Mouse (Mus musculus): Measurements from ENCODE around the gene Msln. TPM values are rescaled to one million over a fixed set of nuclear protein-coding genes. Genes with fewer than 3 reads are reported as not detected.
"Not testable (repeated sequence)": the region's sequence is repeated elsewhere in the genome, so short reads cannot be mapped to it uniquely, and the experiment has no call there.

Gene Msln
- total RNA-seq, 1 experiment from 2014 or later = 2.2 TPM

DNA sequence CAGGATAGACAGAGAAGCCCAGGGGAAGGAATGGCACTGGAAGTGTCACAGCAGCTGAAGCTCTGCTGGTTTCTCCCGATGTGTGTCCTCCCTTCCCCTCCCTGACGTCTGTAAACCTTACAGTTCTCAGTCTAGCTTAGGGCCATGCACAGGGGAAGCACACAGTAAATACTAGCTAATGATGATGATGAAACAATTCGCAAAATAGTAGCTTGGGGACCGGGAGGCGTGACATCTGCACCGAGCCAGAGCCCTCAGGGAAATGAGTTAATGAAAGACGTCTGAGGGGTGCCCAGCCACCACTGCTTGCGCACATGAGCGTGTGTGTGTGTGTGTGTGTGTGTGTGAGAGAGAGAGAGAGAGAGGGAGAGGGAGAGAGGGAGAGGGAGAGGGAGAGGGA, 15.2 kb upstream of the Msln start:
- DNase-seq = no peak

DNA sequence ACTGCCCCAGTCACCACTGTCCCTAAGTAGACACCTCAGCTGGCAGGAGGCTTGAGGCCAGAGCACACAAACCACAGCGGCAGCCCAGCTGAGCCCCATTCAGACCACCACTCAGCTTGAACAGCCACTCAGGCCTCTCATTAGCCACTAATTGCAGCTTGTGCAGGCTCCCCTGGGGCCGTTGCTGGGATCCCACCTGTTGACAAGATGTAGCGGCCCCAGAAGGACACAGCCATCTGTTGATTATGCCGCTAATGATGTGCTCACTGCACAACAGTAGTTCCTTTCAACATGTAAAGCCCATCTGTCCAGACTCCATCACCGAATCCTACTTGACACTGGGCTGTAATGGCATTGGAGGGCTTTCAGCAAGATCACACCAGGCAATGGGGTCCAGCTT, 11.7 kb upstream of the Msln start:
- DNase-seq = no peak

DNA sequence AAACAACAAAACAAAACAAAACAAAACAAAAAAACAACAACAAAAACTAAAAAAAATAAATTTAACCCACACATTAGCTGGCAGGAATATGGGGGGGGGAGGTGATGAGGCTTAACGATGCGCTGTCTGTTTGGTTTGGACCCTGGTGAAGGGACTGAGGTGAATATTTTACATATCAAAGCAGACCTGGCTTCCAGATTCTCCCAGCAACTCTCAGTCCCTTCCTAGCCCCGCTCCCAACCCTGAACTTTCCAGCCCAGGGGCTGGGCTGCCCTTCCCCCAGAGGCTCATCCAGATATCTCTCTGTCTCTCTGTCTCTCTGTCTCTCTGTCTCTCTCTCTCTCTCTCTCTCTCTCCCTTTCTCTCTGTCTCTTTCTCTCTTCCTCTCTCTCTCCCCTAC, 8.4 kb upstream of the Msln start:
- DNase-seq = no peak

DNA sequence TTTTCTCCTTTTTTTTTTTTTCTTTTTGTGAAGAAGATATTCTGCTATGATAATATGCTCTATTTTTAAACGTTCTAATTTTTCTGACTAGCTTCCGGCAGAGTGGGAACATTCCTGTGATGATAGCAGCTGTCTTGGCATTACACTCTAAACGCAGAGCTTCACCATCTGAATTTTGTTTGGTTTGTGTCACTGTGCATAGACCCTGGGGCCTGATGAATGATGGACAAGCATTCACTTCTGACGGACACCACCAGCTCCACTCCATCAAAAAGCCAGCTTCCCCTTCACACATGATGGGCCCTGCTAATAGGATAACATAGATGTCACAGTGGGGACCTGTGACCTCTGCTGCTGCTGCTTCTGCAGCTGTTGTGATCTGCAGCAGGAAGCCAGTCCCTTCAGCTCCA, 7.4 kb upstream of the Msln start:
- no peak for DNase-seq

DNA sequence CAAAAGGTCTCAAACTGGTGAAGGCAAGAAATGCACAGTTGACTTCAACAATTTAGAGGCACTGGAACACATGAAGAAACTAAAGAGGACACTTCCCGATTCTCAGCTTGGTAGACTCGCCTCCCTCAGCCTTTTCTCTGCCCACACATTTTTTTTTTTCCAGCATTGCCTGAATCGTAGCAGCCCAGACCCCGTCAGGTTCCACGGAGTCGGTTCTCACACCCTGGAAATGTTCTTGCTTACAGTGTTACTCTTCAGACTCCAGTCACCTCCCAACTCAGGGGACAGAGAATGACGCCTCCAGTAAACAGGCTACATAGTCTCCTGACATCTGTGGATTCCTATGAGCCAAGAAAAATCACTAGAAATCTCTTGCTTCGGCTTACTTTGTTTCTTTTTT, 6.0 kb upstream of the Msln start:
- no peak for DNase-seq

DNA sequence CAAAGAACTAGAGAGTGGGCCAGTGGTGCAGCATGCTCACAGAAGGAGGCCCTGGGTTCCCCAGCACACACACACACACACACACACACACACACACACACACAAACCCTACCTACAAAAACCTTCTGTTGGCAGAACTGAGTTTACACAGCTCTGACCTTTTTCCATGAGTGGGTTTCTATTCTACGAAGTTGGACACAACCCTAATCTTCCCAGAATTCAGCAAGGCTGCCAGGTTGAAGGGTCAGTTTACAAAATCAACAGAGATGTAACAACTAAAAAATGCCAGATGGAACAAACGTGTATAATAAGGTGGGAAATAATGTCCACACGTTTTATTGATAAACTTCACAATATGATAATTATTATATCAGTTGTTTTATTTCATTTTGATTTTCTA, 3.5 kb upstream of the Msln start:
- DNase-seq = no peak

DNA sequence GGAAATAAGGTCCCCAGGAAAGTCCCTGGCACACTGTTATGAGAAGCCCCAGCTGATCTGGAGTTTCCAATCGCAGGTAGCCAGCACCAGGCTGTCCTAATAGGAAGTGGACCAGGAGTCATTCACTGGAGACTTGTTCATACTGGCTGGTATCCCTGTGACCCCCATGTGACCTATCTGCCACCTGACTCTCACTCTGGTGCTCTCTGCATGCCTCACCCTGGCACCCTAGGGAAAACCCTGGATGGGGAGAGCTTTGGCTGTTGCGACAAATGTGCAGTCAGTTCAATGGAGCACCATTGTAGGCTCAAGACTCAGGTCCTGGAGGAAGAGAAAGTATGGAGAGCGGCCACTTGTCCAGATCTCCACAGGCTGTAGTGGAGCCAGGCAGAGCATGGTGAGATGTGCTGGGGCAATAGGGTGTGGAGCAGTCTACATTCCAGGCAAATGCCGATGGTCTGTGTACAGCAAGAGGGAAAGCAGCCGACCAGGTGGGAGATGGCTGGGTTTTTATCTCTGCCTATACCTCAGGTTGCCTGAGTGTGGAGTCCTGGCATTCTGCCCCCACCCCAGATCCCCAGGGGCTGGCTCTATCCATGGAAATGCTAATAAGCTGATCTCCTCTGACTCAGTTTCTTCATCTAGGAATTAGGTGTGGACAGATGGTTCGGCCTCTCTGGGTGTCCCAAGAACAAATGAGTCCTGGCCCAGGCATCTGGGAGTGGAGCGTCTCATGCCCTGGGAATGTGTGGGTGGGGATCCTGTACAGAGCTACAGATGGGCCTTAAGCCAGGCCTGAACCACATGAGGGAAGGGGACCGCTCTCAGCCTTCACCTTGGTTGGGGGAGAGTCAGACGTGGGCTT, 2.4 kb upstream of the Msln start:
- DNase-seq = no peak

DNA sequence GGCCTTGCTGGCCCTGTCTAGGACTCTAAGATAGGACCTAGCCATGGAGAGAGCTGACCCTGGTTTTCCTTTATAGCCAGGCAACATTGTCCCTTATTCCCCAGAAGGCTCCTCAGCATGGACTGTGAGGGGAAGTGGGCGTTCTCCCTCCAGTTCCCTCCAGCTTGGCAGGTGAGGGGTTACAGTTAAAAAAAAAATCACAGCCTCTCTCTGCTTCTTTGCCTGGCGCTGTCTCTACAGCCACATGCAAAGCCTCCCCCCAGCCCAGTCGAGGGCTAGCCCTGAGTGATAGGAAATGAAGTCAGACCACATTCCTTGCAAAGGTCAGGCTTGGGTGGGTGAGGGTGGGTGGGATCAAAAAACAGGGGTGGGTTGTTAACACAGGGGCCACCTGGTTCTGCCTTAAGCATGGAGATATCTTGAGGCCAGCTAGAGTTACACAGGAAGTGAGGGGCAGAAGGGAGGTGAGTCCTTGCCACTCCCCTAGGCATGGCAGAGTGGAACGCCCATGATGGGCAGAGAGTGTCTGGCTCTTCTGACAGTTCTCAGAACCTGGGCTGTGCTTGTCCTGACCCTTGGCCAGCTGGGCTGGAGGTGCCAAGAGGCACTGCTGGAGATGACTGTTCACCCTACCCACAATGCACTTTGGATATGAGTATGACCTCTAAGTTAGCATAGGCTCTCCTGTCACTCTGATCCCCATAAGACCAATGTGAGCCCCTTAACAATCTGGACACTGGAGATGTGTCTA, 1.6 kb upstream of the Msln start:
- no peak for DNase-seq

DNA sequence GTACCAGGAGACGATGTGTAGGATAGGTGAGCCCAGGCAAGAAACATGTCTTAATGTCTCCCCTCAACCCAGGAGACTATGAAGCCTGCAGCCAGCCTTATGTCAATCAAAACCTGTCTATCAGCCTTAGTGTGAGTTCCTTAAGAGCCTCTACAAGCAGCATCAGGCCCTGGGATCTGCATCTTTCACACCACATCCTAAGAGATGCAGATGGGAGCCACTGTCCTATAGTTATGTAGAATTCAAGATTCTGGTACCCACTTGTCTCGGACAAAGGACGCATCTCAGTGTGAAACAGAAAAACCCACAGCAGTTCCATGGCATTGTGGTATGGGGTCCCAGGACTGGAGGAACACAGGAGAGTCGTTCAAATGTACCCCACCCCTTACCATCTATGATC, 908 bp upstream of the Msln start:
- no peak for DNase-seq

DNA sequence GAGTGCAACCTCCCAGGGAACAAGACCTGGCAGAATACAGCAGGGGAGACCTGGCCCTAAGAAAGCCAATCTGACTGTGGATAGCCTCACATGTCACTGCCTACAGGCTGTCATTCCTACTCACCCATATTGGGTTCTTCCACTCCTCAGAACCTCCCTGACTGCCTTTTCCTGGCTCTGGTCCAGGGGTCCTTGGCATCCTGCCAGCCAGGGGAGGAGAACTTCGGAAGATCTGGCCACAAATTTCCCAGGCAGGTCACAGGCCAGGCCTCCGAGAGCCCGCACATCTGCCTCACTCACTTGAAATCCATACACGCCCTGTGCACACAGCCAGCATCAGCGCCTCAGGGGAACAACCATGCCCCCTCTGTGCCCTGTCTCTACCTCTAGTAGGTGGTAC, 2.7 kb downstream of the Msln start:
- DNase-seq = peak; percentile 79

DNA sequence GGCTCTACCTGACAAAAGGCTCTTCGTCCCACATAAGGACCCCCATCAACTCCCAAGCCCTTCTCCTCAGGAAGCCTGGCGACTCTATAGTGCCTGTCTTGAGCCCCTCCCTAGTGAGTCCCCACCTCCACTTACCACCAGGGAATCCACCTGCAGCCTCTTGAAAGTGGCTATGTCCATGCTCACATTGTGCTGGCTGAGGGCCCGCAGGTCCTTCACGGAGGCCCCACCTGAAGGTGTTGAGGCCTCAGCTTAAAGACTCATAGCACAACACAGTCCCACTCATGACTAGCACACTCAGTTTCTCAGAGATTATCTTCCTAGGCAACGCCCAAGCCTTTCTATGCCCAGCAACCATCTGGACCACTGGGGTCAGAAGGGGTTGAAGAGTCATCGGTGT, 4.9 kb downstream of the Msln start:
- no peak for DNase-seq

DNA sequence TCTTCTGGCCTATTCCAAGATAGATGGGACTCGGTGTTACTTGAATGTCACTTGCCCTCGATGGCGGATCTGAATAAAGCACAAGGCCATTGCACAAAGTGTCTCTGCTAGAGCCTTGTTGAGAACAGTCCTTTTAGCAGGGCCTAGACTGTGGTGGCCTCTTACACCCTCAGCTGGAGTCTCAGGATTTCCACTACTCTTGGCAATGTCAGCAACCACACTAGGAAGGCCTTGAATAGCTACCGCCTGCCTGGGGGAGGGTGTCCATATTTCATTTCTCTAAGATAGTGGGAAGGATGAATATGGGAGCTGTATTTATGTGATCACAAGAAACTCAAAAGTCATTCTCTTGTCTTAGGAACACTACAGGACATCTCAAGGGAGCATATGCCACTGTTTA, 5.9 kb downstream of the Msln start:
- no peak for DNase-seq

DNA sequence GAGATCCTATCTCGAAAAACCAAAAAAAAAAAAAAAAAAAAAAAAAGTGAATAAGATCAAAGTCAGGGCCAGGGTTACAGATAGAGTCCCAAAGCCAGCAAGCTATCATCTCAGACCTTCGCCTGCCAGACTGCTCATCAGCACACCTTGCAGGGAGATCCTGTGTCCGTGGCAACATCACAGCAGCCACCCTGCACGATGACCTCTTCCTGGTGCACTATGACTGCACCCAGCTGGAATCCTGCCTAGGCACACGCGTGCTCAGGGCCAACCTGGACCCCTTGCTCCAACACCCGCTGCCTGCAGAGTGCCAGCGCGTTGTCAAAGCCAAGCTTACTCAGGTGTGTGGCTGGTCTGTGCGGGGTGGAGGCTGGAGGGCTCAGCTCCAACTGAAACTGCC, 9.9 kb downstream of the Msln start:
- DNase-seq = no peak

DNA sequence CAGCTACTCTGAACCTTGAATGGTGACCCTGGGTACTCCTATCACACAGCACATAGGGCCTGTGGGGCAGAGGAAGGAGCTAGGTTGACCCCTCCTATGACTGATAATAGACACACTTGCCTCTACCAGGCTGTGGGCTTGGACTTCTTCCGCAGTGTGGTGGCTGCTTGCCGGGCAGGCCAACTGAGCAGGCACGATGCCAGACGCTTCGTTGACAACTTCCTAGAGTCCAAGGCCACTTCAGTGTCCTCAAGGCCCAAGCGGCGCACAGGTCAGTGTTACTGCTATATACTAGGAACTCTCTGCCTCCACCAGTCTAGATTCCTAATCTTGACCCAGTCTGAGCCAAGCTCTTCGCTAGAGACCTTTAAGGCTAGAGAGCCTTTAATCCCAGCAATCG, 10.3 kb downstream of the Msln start:
- DNase-seq = peak; percentile 75

DNA sequence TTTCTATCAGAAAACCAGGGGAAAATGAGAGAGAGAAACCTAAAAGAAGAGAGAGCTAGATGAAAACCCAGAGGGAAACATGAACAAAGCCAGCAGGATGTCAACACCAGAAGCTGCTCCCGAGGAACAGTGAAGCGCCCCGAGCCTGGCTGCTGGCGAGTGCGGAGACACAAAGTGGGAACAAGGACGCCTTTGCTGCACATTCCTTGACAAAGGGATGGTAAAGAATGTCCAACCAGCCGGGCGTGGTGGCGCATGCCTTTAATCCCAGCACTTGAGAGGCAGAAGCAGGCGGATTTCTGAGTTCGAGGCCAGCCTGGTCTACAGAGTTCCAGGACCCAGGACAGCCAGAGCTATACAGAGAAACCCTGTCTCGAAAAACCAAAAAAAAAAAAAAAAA, 12.7 kb downstream of the Msln start:
- DNase-seq = not testable (repeated sequence)

DNA sequence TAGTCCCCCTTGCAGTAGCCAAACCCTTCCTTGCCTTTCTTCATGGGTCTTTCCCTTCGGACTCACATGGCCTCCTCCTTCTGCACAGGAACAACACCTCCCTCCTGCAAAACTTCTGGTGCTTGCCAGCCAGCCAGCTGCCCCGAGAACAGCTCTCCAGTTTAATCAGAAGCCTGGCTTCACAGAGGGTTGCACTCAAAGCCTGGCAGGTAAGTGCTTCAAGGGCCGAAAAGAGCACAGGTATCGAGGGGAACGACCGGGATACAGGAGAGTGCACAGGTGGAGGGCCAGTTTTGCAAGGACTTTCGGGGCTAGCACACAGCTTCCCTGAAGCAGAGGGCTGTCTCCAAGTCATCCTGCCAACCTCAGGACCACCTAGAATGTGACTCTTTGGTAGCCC, 15.3 kb downstream of the Msln start:
- no peak for DNase-seq

DNA sequence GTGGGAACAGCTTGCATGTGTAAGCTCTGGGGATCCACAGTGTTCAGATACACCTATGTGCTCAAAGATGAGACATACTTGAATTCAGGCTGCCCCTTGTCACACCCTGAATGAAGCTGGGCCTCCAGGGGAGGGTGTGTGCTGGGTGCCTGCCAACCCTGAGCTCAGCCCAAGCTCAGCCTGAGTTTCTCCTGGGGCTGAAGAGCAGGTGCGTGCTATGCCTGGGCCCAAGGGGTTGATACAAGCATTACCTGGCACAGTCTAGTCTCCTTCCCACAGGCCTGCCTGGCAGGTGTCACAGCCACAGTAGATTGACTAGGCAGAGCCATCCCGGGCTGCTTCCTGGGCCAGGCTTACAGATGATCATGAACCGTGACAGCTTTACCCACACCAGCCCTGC, 18.4 kb downstream of the Msln start, which contains the start of gene Mslnl:
Mslnl (plus strand) TSS at position 298 of the 400 bp plus-strand sequence.
- DNase-seq = no peak

DNA sequence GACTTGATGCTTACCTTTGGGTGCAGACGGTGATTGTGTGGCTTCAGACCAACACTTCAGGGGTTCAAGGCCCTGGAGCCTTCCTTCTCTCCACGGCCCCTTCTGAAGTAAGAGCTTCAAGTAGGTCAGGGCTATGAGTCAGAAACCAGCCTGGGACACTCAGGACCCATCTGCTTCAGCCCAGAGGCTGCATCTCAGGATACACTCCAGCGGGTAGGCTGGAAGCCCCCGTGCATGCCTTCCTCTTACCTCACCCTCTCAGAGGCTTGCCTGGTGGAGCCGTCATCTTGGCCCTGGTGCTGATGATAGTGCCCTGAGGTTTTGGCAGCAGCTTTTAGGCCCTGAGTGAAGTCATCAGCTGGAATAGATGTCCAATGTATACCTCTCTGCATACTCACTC, 18.9 kb downstream of the Msln start:
- DNase-seq = no peak

DNA sequence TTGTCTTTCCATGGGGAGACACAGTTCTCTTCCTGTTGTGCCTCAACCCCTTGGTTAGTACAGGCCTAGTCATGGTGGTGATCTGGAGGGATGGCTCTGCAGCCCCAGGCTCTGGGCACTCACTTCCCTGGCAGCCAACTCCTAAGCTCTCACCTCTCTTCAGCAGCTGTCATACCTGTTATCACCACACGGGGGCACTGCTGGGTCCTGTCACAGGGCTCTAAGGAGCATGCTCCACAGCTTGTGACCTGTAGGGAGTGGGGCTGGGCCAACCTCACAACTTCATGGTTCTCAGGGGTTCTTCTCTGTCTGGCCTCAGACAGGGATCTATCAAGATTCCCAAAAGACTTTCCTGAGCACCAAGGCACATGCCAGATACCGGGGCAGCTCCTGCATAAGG, 22.1 kb downstream of the Msln start:
- DNase-seq = peak; percentile 85

DNA sequence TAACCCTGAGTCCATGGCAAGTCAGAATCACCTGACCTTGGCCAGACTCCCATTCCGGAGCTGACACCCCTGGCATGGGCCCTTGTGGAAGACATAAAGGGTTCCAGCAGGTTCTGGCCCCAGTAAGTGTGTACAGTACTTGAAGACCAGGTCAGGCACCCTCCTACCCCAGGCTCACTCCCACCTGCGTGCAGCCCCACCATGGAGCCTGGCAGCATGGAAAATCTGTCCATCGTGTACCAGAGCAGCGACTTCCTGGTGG, 26.2 kb downstream of the Msln start:
- no peak for DNase-seq

DNA sequence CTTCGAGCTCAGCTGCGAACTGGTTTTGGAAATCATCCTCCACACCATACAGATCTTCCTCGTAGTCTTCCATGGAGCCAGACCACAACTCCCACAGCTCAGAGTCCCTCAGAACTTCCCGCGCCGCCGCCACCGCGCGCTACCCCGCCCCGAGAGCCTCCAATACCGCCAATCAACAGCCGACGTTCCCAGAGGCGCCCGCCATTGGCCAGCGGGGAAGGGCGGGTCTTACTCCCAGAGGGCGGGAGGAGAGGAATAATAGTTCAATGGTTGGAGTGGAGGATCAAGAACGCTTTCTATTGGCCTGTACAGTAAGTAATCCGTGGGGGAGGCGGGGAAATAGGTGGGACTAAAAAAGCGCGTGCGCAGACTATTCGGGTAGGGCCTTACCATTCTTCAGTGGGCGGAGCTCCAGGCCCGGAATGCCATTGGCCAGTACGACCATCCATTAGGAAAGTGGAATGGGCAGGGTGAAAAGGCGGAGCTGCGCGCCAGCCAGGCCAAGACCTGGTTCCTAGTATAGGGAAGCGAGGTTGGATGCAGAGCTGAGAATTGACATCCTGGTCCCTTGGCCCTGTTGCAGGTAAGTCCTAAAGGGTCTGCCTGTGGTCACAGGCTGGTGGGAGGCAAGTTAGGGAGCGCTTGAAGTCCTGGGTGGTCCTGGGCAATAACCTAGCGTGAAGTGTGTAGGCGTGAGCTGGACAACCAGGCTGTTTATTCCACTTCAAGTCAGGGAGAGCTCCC, 26.7 kb downstream of the Msln start, which contains the start of the genes Chtf18 and Rpusd1:
Chtf18 (minus strand) TSS at position 155 of the 744 bp plus-strand sequence.
Rpusd1 (plus strand) TSS at position 406 of the 744 bp plus-strand sequence.
- peak; percentile 98 for DNase-seq

DNA sequence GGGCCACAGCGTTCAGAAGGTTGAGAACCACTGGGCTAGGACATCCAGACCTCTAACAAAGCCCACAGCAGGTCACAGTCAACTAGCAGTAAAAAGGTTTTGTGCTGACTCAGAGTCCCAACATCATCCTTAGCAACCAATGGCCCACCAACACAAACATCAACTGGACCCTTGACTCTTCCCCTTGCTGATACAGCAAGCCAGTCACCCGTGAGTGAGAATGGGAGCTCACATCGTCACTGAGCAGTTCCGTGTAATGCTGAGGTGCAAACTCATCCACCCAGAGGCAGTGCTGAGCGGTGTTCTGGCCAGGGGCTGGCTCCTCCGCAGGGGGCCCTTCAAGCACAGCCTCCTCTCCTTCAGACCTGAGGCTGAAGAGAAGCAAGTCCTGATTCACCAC, 28.9 kb downstream of the Msln start:
- DNase-seq = no peak

DNA sequence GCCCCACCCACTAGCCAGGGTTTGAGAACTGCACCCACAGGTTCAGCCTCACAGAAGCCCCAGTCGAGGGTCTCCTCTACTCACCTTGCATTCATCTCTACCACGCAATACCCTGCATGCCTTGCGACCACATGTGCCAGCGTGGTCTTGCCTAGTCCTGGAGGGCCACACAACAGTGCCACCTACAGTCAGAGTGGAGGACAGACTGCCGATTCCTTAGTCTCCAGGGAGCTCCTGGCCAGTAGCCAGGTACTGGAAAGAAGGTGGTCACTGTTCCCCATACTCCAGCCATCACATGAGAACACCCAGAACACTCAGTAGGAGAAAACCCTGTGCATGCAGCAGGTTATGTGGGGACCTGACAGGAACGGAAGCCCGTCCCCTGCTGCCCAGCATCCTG, 30.3 kb downstream of the Msln start:
- no peak for DNase-seq

Data from adrenal gland, postnatal 25 days (tissue).